Mouse (Mus musculus) layer of hippocampus, adult 18-20 months (tissue): ENCODE data around the gene Mfap2. TPM values are rescaled to one million over a fixed set of nuclear protein-coding genes. Genes with fewer than 3 reads are reported as not detected.

Experiments
- DNase-seq, 2 experiments: peaks; one replicate each; pipeline ENCODE4 v3.0.0; 2022; ENCODE audit warnings: low spot score in 2 of 2
- total RNA-seq, 2 experiments: library from RNA; stranded (reverse); gene quantifications; 2 replicates each; pipeline ENCODE4 v1.2.3; 2021

Gene Mfap2
- total RNA-seq, 2 experiments from 2014 or later: 3.4 to 4.5 TPM

DNA sequence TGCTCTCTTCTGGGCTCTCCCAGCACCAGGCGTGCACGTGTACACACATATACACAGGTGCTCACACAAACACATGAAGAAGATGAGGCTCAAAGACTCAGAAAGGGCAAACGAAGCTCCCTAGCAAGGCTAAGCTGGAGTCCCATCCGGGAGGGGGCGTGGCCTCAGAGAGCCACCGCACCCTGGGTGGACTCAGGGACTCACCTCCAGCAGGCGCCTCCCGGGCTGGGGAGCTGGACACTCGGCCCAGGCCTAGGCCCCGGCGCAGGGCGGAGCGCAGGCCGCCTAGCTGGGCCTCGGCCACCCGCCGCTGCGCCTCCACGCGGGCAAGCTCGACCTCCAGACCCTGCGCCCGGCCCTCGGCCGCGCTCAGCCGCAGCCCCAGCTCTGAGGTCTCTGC, 14.8 kb downstream of the Mfap2 start:
- no peak for DNase-seq

DNA sequence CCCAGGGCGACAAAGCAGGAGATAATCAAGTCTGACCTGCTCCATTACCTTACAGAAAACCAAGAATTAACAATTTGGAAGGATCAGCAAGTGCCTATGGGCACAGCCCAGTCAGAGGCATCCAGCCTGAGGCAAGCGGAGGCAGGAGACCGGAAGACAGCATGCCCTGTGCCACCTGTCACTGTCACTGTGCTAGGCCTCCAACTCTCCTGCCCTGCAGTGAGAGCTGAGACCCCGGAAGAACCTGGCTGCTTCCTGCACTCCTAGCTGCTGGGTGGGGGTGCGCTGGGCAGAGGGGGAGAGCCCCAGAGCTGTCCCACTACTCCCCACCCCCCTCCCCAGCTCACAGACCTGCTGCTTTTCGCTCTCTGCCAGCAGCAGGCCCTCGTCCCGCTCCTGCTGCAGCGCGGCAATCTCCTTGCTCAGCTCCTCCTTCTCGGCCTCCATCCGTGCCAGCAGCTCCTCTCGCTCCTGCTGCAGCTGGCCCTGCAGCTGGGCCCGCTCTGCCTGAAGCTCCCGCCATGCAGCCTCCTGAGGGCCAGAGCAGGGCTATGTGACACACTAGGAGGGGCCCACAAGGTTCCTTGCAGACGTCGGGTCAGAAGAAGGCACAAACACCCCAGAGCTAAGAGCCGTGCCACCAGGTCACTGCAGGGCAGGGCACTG, 20.5 kb downstream of the Mfap2 start:
- no peak for DNase-seq

DNA sequence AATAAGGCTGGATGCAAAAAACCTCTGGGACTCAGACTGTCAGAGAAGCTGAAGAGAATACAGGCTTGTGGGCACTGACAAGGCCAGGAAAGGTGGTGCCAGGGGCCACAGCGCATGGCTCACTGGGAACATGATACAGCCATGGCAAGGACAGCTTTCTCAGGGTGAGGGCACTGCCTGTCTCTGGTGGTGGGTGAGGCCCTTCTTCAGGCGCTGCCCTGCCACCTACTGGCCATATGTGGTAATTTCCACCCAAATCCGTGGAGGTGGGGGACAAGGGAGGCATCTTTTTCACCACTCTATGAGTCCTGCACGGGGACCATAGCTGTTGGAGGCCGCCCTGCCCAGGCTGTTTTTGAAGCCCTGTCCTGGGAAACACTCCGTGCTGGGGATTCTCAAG, 21.5 kb downstream of the Mfap2 start:
- peak; percentile 72 to 84 for DNase-seq

DNA sequence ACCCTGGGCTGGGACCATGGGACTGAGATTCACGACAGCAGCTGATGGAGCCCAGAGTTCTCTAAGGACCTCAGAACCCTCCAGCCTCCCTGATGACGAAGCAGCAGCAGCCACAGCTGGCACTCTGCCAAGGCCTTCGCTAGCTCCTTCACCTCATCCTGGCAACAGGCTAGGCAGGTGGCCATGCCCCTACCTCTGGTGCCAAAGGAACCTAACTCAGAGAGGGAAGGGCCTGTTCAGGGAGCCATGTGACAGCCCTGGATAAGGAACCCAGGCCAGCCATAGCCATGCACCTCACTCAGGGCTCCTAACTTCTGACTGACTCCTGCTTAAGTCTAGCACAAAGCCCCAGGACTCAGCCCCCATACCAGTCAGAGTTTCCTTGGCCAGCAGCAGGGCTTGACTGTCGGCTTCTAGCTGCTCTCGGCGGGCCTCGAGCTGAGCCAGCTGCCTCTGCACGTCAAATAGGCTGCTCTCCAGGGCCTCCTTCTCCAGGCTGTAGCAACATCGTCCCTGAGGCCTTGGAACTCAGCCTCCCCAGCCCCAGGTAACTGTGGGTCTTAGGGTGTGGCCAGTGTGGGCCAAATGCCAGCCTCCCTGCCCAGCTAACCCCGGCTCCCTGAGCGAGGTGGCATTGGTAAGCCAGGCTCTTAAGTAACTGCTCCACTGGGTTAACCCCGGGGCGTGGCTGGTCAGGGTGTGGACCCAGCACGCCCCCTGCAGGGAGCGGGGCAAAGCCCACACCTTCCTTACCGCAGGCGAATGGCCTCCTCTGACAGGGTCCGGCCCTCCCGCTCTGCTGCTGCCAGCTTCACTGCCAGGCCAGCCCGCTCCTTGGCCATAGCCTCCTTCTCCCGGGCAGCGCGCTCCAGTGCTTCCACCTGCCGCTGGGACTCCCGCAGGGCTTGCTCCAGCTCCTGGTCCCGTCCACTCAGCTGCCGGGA, 23.7 kb downstream of the Mfap2 start:
- DNase-seq: no peak

DNA sequence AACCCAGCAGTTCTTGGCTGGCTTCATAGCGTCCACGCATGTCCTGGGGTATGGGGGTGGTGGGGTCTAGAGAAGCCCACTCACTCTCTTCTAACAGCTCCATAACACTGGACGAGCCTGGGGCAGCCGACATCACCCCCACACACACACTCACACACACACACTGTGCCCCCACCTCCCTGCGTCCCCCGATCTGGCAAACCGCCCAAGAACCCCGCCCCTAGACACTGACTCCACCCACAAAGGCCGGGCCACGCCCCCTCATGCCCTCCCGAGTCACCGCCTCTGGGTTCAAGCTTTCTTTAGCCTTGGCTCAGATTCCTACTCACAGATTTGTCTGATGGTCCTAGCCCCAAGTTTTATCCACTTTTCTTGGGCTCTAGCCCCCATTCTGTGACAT, 30.9 kb downstream of the Mfap2 start:
- no peak for DNase-seq

DNA sequence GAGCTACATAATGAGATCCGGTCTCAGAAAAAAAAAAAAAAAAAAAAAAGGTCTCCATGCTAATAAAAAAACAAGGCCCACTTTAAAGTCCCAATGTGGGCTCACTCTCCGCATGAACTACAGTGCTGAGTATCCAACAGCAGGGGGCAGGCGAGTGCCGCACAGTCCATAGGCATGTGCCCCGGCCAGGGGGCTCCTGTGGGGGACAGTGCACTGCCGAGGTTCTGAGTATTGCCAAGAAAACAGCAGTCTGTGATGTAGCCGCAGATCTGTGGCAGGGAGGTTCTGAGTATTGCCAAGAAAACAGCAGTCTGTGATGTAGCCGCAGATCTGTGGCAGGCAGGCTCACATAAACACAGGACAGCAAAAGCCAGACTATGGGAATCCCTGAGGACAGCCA, 34.6 kb downstream of the Mfap2 start:
- no peak for DNase-seq

DNA sequence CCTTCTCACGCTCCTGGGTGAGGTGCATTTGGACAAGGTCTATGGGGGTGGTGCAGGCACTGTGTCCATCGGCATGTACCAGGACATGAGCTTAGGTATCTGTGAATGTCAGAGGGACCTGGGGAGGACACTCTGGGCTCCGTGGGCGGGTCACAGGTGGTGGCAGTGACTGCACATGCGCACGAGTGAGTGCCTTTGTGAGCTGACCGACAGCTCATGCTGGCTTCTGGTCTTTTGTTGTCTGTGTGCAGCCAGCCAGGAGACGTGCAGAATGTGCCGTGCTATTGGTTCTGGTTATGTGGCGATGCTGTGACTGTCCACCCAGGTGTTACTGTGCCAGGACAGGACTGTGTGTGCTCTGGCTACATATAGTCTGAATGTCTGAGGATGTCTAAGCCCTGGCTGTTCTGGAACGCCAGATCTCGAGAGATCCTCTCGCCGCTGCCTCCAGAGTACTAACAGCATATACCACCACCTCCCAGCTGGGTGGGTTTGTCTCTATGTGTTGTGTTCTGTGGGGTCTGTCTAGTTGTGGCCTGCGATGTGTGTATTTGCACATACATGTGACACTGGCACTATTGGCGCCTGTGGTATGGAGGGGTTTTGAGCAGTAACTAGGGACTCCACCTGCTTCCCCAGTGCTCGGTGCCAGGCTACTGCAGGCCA, 38.7 kb downstream of the Mfap2 start:
- DNase-seq: no peak

DNA sequence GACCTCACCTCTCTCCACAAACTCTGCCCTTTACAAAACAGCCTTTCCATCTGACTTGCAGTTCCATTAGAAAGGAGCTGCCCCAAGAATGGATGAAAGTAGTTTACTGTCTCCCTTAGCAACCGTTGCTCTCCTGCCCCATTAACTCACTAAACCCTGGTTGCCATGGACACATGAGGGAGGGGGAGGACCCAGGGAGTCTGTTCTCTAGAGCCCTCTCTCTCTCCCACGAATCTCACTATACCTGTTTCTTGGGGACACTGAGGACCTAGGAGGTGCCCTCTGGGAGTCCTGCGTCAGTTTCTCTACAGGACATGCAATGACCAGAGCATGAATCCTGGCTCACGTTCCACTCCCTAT, 39.2 kb downstream of the Mfap2 start:
- peak; percentile 53 to 72 for DNase-seq

DNA sequence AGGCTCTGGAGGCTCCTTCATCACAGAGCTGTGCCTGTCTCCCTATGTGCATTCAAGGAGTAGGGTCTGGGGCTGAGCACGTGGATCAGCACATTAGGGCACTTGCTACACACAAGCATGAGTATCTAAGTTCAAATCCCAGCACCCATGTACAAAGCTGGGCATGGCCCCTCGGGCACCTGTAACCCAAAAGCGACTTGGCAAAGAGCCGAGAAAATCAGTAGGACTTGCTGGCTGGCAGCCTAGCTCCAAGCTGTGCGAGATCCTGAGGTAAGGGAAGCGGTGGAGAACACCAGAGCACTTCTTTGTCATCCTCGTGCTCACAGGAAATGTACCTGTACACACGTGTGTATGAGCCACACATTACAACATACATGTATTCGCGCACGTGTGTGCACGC, 42.2 kb downstream of the Mfap2 start:
- DNase-seq: no peak

DNA sequence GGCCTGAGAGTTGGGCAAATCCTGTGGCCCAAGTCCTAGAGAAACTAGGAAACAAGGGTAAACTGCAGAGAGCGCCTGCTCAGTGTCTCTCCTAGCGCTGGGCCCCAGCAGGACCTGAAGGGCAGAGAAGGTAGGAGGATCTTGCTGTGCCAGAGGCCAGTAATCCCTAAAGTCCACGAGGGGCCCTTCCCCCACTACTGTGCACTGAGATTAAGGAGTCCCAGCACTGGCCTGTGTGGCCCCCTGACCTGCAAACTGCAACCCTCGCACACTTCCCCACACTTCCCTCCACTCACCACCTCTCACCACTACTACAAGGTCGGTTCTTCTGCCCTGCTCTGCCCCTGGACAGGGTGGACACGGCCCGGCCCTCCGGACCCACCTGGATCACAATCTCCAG, 42.9 kb downstream of the Mfap2 start:
- no peak for DNase-seq

DNA sequence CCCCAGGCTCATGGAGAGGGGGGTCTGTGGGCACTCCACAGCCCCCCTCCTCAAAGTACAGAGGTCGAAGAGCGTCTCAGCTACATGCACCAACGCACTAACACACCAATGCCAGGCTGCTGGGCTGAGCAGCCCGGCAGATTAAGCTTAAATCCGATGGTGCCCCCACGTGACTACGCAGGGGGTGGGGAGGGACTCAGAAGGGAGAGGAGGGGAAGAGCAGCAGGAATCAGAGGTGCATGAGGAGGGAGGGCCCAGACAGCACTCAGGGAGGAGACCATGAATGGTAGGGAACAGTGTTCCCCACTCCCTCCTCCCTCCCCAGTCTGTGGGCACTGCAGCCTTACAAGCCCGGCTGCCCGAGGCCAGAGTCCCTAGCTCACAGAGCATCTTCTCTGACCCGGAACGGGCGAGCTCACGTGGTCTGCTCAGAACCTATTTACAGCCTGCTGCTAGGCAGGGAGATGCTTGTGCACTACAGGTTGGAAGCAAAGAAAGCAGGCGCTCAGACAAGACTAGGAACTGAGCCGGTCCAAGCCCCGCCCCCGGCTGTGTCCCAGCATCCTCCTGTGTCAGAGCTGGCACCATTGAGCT, 43.4 kb downstream of the Mfap2 start:
- peak; percentile 72 to 85 for DNase-seq

DNA sequence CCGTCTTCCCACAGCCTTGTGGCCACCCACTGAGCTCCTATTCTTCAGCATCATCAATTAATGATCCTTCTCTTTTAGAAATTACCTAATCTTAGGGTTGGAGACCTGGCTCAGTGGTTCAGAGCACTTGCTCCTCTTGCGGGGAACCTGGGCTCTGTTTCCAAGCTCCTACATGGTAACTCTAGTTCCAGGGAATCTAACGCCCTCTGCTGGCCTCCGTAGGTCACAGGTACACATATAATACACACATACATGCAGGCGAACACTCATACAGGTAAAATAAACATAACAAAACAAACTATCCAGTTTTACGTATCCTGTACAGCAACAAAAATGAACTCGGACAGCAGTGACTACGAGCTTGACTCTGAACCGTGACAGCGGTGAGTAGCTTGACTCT, 46.8 kb downstream of the Mfap2 start:
- DNase-seq: no peak

DNA sequence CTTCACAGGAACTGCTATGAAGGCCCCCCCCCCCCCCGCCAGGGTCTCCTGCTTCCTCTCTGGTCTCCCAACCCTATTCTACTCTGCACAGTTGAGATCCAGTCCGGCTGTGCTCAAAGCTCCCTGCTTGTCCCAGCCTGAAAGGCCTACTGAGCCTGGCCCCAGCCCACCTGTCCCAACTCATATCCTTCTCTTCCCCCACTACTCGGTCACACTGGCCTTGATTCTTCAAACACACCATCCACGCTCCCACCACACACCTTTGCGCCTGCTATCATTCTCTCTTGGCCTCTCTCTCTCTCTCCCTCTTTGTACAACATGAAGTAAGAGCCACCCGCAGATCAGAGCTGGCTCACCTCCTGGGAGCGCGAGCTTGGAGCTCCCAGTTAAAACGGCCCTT, 48.6 kb downstream of the Mfap2 start:
- DNase-seq: no peak

DNA sequence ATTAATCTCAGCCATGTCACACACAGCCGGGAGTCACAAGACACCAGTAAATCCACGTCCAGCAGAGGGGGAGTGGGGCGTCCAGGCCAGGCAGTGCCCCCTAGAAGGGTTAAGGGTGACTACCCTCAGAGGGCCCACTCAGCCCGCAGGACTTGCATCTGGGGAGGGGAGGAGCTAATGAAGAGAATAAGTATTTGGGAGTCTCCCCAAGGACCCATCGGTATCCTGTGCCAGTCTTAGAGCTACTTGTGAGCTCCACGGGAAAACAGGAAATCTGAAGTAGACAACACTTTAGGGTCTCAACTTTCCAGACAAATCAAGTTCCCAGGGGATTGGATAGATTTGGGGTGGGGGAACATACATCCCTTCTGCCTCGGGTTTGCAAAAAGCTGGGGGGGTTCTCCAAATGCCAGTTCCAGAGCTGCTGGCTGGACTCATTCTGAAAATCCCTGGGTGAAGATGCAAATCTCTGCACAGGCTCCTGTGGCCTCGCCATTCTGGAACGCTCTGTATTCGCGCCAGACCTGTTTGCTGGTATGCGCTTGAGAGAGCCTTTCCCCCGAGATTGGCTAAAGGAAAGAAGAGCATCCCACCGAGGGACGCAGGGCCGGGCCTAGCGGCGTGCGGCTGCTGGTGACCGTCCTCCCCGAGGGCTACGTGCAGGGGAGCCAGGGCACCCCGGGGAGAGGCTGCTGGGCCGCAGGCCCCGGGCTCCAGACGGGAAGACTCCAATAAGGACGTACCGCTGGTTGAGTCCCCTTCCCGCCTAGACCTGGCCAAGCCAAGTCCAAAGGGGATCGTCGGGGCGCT, 49.6 kb downstream of the Mfap2 start:
- DNase-seq: no peak

DNA sequence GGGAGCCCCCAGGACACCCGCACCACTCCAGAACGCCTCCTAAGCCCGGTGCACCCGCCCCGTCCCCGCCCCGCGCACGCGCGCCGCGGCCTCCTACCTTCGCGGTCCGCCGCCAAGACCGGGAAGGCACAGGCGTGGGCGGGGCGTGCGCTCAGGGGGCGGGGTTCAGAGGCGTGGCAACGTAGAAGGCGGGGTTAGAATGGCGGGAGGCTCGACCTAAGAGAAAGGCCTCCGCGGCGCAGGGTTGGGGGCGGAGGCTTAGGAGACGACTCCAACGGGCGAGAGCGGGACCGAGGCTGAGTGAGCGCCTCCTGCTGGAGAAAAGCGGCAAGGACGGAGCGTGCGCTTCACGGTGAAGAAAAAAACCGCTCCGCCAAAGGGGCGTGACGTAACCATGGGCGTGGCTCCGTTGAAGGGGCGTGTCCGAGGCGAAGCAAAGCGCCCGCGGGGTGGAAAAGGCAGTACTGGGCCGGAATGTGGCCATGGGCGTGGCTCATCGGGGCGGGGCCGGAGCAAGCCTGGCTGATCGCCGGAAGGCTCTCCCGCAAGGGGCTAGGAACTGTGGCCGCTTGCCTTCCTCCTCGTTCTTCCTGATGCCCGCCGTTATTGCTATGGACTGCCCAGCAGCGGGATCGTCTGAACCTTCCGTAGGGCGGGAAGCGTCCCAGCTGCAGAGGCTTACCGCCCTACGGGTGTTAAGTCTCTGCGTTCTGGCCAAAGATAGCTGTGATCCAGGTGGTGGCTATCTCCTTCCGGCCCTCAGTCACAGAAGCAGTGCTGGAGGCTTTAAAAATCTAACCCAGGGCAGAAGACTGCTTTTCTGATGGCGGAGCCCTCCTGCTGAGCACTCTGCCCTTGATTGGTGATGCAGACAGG, 50.4 kb downstream of the Mfap2 start, which contains the start of gene Crocc:
Crocc (minus strand) TSS at position 125 of the 876 bp plus-strand sequence.
- DNase-seq: peak; percentile 98 to 99

DNA sequence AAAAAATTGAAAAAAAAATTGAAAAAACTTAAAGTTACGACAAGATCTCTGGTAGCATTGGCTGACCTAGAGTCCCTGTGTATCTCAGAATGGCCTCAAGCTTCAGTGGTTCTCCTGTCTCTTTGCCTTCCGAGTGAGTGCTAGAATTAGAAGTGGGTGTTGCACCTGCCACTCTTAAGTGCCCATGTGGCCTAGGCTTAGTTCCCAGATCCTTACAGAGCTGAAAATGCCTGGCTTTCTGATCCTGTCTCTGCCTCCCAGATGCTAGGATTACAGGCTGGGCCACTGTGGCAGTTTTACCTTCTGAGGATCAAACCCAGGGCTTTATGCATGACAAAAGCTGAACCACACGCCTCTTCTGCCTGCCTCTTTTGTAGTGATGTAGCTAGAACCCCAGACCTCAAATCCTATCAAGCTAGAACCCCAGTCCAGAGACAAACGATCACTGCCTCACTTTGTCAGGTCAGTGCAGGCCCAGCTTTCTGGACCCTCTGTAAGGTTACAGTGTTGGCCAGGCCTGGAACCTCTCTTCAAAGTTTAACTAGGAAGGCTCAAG, 54.0 kb downstream of the Mfap2 start:
- DNase-seq: no peak

DNA sequence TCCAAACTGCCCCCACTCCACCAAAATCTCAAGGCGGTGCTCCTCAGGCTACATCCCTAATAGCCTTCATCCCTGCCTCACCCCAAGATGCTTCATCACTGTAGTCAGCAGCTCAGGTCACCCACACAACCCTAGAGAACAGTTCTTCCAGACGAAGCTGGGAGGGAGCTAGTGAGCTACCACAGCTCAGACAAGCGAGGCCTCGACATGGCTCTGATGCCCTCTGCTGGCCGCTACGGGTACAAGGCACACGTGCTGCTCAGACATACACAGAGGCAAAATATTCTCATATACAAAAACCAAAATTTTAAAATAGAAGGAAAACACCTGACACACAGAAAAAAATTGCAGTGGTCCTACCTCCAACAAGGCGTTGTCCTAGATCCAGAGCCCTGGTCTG, 54.9 kb downstream of the Mfap2 start:
- peak; percentile 55 to 94 for DNase-seq
